Mouse (Mus musculus): Measurements from ENCODE around the gene Olfr1178.

The Olfr1178 gene

DNA sequence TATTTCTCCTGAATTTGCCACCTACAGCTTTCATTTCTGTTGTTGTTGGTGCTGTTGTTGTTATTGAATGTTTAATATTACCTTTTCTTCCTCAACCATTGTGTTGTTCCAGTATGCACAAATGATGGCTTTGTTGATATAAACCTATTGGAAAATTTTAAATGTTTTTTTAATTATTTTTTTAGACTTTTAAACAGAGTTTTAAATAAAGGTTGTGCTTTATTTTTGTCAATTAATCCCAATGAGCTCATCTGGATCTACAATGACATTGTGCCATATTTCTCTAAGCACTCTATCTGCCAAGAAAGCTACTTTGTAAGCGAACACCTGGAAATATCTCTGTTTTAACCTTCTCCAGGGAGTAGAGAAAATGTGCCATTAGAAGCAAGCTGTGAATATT lies at the start of gene Olfr1178:
Gene Olfr1178 (plus strand): TSS at position 301 of the 400 bp plus-strand sequence.
- DNase-seq (ENCODE audit: low read depth, low spot score): no peak

DNA sequence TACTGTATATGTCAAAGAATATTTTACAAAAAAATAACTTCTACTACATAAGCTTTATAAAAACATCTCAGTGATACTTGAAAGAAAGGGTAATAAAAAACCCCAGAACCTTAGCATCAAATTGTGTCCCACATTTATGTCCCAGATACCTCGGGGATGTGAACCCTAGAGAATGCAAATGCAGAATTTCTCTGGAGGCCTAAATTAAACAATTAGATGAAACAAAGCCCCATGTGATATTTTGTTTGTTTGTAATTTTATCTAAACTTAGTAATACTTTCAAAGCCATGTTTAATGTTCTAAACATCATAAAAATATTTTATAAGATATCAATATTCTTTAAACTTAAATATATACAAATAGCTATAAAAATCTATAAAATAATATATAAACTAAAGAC lies 40.5 kb upstream of the Olfr1178 start, which contains the start of gene Olfr1177-ps:
Gene Olfr1177-ps (minus strand): TSS at position 101 of the 400 bp plus-strand sequence.
- no peak for DNase-seq (ENCODE audit: low read depth, low spot score)

DNA sequence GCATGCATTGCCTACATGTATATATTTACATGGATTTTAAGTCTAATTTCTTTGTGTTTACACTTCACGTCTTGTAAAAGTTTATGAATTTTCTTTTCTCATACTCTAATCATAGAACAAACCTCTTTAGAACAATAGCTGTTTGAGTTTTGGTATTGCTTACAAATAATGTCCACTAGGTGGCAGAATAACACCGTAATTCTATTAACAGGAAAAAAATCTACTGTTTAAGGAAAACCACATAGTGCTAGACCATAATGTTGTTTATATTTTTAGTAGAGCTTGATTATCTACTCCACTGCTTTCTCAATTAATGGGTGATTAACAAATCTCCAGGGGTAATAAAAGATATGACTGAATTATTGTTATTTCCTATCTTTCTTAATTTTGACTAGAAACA lies 30.6 kb upstream of the Olfr1178 start:
- peak; percentile 23 for DNase-seq (ENCODE audit: low read depth, low spot score)

DNA sequence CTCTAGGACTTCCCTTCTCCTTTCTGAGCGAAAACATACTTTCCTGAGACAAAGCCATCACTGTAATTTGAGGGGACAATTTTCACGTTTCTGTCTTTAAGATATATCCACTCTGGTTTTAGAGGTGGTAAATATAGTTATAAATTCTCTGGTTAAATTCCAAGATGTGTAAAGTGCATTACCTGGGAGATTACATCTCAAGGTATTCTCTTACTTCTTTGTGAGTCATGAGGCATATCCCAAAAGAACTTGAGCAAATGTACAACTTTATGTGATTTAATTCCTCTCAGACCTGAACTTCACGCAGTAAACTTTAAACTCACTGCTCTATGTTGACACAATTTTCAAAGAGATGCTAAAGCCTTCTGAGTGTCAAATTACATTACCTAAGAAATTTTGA lies 19.5 kb downstream of the Olfr1178 start, which contains the start of gene Olfr1179:
Gene Olfr1179 (minus strand): TSS at position 101 of the 400 bp plus-strand sequence.
- DNase-seq (ENCODE audit: low read depth, low spot score): no peak

DNA sequence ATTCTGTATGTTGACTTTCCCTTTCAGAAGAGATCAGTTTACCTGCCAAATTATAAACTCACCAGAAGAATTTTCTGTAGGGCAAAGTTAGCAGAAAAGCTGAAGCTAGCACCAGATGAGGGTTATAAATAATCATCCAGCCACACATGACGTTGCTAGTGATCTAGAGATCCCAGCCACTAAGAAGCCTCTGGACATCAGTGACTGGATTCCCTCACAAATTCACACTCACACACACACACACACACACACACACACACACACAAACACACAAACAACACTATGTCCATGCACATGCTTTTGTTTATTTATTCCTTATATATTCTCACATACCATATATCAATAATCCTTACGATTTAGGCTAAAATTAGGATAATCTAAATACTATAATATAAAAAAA lies 32.2 kb downstream of the Olfr1178 start, which contains the start of gene Olfr1180:
Gene Olfr1180 (minus strand): TSS at position 101 of the 400 bp plus-strand sequence.
- no peak for DNase-seq (ENCODE audit: low read depth, low spot score)

DNA sequence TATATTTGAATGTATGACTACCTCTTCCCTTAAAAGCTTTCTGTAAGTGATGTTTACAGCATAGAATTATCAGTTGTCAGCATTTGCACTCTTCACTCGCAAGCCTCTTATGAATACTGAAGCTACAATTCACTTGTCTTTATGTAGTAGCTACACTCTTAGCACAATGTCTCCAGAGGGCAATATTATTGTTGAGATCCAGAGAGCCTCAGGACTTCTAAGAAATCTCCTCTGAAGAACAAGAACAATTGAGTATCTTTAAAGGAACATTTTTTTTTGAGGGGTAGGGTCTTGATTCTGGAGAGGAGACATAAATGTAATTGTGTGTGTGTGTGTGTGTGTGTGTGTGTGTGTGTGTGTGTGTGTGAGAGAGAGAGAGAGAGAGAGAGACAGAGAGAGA lies 39.2 kb downstream of the Olfr1178 start, which contains the start of gene Olfr1181:
Gene Olfr1181 (minus strand): TSS at position 101 of the 400 bp plus-strand sequence.
- DNase-seq (ENCODE audit: low read depth, low spot score): no peak

DNA sequence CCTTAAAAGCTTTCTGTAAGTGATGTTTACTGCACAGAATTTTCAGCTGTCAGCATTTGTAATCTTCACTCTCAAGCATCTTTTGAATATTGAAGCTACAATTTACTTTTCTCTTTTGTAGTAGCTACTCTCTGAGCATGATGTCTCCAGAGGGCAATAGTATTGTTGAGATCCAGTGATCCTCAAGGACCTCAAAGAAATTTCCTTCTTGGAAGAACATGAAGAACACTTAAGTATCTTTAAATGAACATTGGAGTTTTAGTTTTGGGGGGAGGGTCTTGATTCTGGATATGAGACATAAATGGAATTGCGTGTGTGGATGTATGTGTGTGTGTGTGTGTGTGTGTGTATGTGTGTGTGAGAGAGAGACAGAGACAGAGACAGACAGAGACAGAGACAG lies 62.2 kb downstream of the Olfr1178 start, which contains the start of gene Gm13757:
Gene Gm13757 (minus strand): TSS at position 101 of the 400 bp plus-strand sequence.
- DNase-seq (ENCODE audit: low read depth, low spot score): no peak

Measured in R1 (cell line).